Mouse (Mus musculus) thymus, postnatal 25 days (tissue): Measurements from ENCODE around the gene AW822073.

Experiments
- DNase-seq: peaks from one replicate; pipeline ENCODE4 v3.0.0; 2022

The AW822073 gene

DNA sequence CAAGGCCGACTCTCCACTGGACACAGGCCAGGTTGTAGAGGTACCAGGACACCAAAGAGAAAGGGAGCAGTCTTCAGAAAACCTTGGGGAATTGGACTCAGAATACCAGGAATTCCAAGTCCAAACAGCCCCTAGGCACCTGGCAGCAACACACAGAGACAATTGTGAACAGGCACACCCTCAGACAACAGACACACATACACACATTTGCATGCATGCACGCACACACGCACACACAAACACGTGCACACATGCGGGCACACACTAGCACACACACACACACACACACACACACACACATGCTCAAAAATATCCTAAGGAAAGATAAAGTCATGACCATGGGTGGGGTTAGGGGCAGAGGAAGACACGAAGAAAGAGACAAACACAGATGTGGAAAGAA is 4.0 kb downstream of the AW822073 start:
- DNase-seq: no peak

GRCm38 (mm10) chr10:58217366-58217765 is 7.4 kb downstream of the AW822073 start:
- no peak for DNase-seq

- DNase-seq: no peak
Measured at GRCm38 (mm10) chr10:58215353-58215752, 9.4 kb downstream of the AW822073 start.

DNA sequence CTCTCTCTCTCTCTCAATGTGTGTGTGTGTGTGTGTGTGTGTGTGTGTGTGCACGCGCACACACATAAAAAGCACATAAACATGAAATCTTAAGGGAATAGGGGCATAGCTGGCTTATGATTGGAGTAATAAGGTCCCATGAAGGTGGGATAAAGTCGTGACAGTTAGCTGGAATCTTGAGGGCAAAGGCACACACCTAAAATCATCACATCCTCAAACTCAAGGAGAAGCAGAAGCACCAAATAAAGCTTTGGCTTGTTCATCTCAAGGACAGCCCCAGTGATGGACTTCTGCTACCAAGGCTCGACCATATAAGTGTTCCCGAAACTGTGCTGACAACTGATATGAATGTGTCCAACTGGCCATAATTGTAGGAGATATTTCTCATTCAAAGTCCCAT is 9.8 kb downstream of the AW822073 start:
- DNase-seq: no peak

DNA sequence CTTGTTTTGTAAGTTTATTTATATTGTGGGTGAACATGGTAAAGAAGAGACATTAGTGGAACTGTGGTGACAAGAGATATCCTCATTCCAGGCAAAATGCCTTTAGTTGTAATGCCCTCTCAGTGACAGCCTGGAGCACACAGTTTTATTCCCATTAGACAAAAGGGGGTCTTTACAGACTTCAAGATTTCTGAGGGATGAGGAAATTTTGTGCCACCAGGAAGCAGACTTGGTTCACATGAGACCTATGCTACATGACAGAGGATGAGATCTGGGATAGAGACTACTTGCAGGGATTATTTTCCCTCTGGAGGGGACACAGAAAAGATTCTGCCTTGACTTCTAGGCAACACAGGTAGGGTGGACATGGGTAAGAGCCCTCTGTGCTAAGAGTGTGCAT is 10.2 kb downstream of the AW822073 start:
- DNase-seq: no peak

- DNase-seq: no peak
Measured at GRCm38 (mm10) chr10:58212230-58212629, 12.5 kb downstream of the AW822073 start.

DNA sequence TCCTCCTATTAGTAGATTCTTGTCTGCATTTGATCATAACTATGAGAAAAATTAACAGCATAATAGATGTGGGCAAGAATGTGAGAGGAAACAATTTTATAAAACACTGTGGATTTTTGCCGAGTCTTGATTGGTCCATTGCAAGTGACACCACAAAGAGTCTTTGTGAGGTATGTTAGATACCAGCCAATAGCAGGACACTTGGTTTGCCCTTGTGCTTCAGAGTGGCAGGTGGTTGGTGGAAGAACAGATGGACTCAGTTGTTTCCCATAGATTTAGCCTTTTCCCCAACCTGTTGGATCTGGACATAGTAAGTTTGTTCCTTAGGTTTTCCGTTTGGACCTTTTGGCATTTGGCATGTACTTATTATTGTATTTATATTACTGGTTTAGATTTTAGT is 13.5 kb downstream of the AW822073 start:
- no peak for DNase-seq

DNA sequence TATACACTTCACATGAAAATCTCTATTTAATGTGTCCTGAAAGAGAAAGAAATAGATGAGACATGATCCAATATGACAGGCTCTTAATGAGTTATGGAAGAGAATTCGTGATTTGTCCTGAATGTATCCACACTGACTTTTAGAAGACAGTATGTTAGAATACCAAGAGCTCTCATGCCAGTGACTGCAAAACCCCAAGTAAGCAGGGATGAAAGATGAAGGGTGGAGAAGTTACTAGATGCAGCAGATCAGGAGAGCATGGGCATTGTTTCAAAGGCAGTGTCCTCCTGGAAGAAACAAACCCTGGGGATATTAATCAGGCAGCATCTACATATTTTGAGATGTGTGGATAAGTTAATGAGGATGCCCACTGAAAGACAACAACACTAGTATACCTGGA is 14.2 kb downstream of the AW822073 start:
- no peak for DNase-seq

- no peak for DNase-seq
Measured at GRCm38 (mm10) chr10:58209710-58210467, 14.8 kb downstream of the AW822073 start.

DNA sequence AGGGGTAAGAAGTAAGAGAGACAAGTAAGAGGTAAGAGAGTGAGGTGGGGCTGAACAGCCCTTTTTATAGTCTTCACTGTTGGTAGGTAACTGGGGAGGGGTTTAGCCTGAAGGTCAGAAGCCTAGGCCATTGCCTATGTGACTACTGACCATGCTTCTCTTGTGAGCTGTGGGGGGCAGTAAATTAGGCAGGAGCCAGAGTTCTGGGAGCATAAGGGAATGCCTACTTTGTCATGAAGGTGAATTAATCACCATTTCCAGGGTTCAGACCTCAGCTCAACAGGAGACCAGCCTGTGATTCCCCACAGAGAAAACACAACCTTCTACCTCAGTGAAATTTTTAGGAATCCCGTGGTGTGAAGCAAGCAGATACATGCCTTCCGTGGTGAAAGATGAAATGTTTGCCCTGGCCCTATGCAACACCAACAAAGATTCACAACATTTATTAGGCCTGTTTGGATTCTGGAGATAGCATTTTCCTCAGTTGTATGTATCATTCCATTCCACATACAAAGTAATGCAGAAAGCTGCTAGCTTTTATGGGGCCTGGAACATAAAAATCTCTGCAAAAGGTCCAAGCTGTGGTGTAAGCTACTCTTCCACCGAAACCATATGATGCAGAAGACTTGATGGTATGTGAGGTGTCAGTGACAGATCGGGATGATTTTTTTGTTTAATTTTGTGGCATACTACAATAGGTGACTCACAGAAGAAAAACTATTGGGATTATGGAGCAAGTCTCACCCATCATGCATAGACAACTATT is 17.9 kb downstream of the AW822073 start:
- DNase-seq: no peak

DNA sequence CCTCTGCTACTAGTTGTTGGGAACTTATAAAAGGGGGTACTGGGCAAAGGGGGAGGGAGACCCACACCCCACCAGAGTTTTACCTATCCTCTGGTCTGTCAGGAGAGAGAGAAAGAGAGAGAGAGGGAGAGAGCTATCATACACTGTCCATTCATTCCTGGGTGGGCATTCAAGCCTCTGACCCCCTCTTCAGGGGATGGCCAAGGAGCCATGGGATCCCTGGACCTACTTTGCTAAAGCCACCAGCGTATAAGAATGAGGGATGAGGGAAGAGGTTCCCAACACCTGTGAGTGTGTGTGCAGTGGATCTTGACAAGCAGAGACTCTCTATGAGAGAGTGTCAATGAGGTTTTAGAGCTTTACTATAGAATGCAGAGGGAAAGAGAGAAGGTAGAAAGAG is 18.7 kb downstream of the AW822073 start:
- DNase-seq: no peak
